Mouse (Mus musculus): Measurements from ENCODE around the gene Clip2.

The Clip2 gene

GRCm38 (mm10) chr5:134552110-134552972, at the start of gene Clip2:
Gene Clip2, minus strand, starts transcription at chr5:134552434.
- DNase-seq = peak; percentile 100

GRCm38 (mm10) chr5:134597711-134598110, 45.5 kb upstream of the Clip2 start:
- no peak for DNase-seq

- DNase-seq = no peak
Observed at GRCm38 (mm10) chr5:134593093-134593492, 40.9 kb upstream of the Clip2 start.

GRCm38 (mm10) chr5:134592026-134592581, 39.9 kb upstream of the Clip2 start:
- DNase-seq = no peak

GRCm38 (mm10) chr5:134589900-134590299, 37.7 kb upstream of the Clip2 start:
- no peak for DNase-seq

GRCm38 (mm10) chr5:134584798-134585197, 32.6 kb upstream of the Clip2 start:
- DNase-seq = no peak

GRCm38 (mm10) chr5:134583884-134584213, 31.6 kb upstream of the Clip2 start:
- no peak for DNase-seq

- DNase-seq = no peak
Observed at GRCm38 (mm10) chr5:134583006-134583883, 31.0 kb upstream of the Clip2 start.

GRCm38 (mm10) chr5:134582221-134582907, 30.1 kb upstream of the Clip2 start:
- peak; percentile 96 for DNase-seq

GRCm38 (mm10) chr5:134581146-134581545, 28.9 kb upstream of the Clip2 start, which contains the start of gene Rfc2:
Gene Rfc2, plus strand, starts transcription at chr5:134581366.
- no peak for DNase-seq

GRCm38 (mm10) chr5:134579135-134579534, 26.9 kb upstream of the Clip2 start:
- no peak for DNase-seq

- no peak for DNase-seq
Observed at GRCm38 (mm10) chr5:134577534-134577933, 25.3 kb upstream of the Clip2 start.

GRCm38 (mm10) chr5:134576517-134577220, 24.4 kb upstream of the Clip2 start:
- DNase-seq = no peak

GRCm38 (mm10) chr5:134575833-134576232, 23.6 kb upstream of the Clip2 start:
- no peak for DNase-seq

- no peak for DNase-seq
Observed at GRCm38 (mm10) chr5:134572508-134573214, 20.4 kb upstream of the Clip2 start.

- DNase-seq = peak; percentile 34
Observed at GRCm38 (mm10) chr5:134571730-134572507, 19.7 kb upstream of the Clip2 start.

- DNase-seq = no peak
Observed at GRCm38 (mm10) chr5:134568964-134569491, 16.8 kb upstream of the Clip2 start.

GRCm38 (mm10) chr5:134568030-134568429, 15.8 kb upstream of the Clip2 start:
- DNase-seq = no peak

GRCm38 (mm10) chr5:134567445-134567844, 15.2 kb upstream of the Clip2 start:
- DNase-seq = no peak

- no peak for DNase-seq
Observed at GRCm38 (mm10) chr5:134565696-134566095, 13.5 kb upstream of the Clip2 start.
